ENCODE assay signal across 8 mouse cellular contexts in genomic region chr2:172976661-172977238, GRCm38 (mm10). TPM values are rescaled to one million over a fixed set of nuclear protein-coding genes. Genes with fewer than 3 reads are reported as not detected.
DNase-seq lines count a peak whose midpoint lies in the region; ATAC-seq and TF ChIP-seq lines count a peak whose summit lies in the region.

No protein-coding gene starts in this region.

- no peak for TF ChIP-seq CTCF in gastrocnemius, adult 2 months (IDR thresholded peaks at IDR 0.05)

- intact Hi-C loops in gastrocnemius, adult 2 months (cut with DNase I), result no loop called here

- no peak overlapping the region for H3K4me3 ChIP-seq in embryonic facial prominence, embryonic 15.5 days (replicated peaks)
- no peak overlapping the region for H3K4me3 ChIP-seq in liver, embryonic 16.5 days (ENCODE audit: low read depth, low read length)
- no peak overlapping the region; the same call in 1 of the 2 replicates for H3K4me3 ChIP-seq in gastrocnemius, adult 2 months

- no peaks in the 10 kb centered on the region for H3K27me3 ChIP-seq in embryonic facial prominence, embryonic 15.5 days
- H3K27me3 ChIP-seq in liver, embryonic 16.5 days (ENCODE audit: control insufficient read depth, insufficient read depth, low read depth, low read length), result no peaks in the 10 kb centered on the region

- no peak for ATAC-seq in embryonic facial prominence, embryonic 15.5 days (ENCODE audit: insufficient number of reproducible peaks, low FRiP score, low TSS enrichment, low read depth)
- ATAC-seq in liver, embryonic 16.5 days (ENCODE audit: low read depth), result no peak

- peak overlapping the region; percentile 40 for H3K4me2 ChIP-seq in embryonic facial prominence, embryonic 15.5 days (replicated peaks)
- peak overlapping the region; percentile 24; the same call in 1 of the 2 replicates for H3K4me2 ChIP-seq in liver, embryonic 16.5 days (ENCODE audit: low read depth, low read length)

- no peak overlapping the region for H3K9ac ChIP-seq in embryonic facial prominence, embryonic 15.5 days
- H3K9ac ChIP-seq in liver, embryonic 16.5 days (ENCODE audit: low read depth, low read length), result no peak overlapping the region

- no peaks in the 10 kb centered on the region for H3K9me3 ChIP-seq in embryonic facial prominence, embryonic 15.5 days (replicated peaks)
- no peaks in the 10 kb centered on the region for H3K9me3 ChIP-seq in liver, embryonic 16.5 days (replicated peaks; ENCODE audit: control insufficient read depth, low read length)

- H3K27ac ChIP-seq in embryonic facial prominence, embryonic 15.5 days (replicated peaks), result peak overlapping the region; percentile 71
- H3K27ac ChIP-seq in liver, embryonic 16.5 days (ENCODE audit: low read length), result no peak overlapping the region
- H3K27ac ChIP-seq in gastrocnemius, adult 2 months, result no peak overlapping the region

- peak; percentile 8 for DNase-seq in lung, postnatal 25 days (ENCODE audit: low spot score)
- no peak for DNase-seq in lung, adult 18-20 months
- DNase-seq in thymus, postnatal 25 days, result peak; percentile 69
- no peak for DNase-seq in gastrocnemius, adult 2 months
- DNase-seq in adrenal gland, postnatal 14 days, result no peak
- DNase-seq in left cerebral cortex, adult 18-20 months (ENCODE audit: low spot score in 2 of 2), result no peak

- no peaks in the 10 kb centered on the region for H3K36me3 ChIP-seq in embryonic facial prominence, embryonic 15.5 days
- H3K36me3 ChIP-seq in liver, embryonic 16.5 days (ENCODE audit: control insufficient read depth, insufficient read depth), result no peaks in the 10 kb centered on the region

- WGBS in embryonic facial prominence, embryonic 15.5 days, result 29% methylated on average over 7 of the region's 7 CpGs
- WGBS in liver, embryonic 16.5 days (ENCODE audit: insufficient replicate concordance), result 12% methylated on average over 7 of the region's 7 CpGs

- peaks cover 27% of the 10 kb centered on the region for H3K4me1 ChIP-seq in embryonic facial prominence, embryonic 15.5 days
- peaks cover 2% of the 10 kb centered on the region; the same call in 1 of the 2 replicates for H3K4me1 ChIP-seq in liver, embryonic 16.5 days (ENCODE audit: control insufficient read depth, low read depth, low read length)

RNA-seq across cellular contexts. Expression of gene Spo11, which starts 0.8 kb away (rescaled TPM):
- 4.3 and 6.5 TPM in 2 replicates for polyA plus RNA-seq in embryonic facial prominence, embryonic 15.5 days (2015; fragmentation: Nextera tagmentation; extraction: Ambion mirVana)
- not detected in 2 replicates for polyA plus RNA-seq in liver, embryonic 16.5 days (2015; fragmentation: Nextera tagmentation; extraction: Ambion mirVana)
- total RNA-seq in gastrocnemius, adult 2 months (2021), result not detected
- not detected in 2 replicates for total RNA-seq in adrenal gland, postnatal 14 days (2021)
- total RNA-seq in left cerebral cortex, adult 18-20 months (2021), result under 1 TPM; 0.23 to 0.28 TPM

RNA-seq across cellular contexts. Expression of gene Rae1, which starts 23.2 kb away (rescaled TPM):
- polyA plus RNA-seq in embryonic facial prominence, embryonic 15.5 days (2015; fragmentation: Nextera tagmentation; extraction: Ambion mirVana), result 124 and 129 TPM in 2 replicates
- 55.2 and 56.6 TPM in 2 replicates for polyA plus RNA-seq in liver, embryonic 16.5 days (2015; fragmentation: Nextera tagmentation; extraction: Ambion mirVana)
- total RNA-seq in gastrocnemius, adult 2 months (2021), result 10 to 100 TPM; 12.4 to 14.4 TPM
- 55.3 and 65.0 TPM in 2 replicates for total RNA-seq in adrenal gland, postnatal 14 days (2021)
- 10 to 100 TPM; 55.2 to 61.0 TPM for total RNA-seq in left cerebral cortex, adult 18-20 months (2021)

RNA-seq across cellular contexts. Expression of gene Bmp7, which starts 36.6 kb away (rescaled TPM):
- polyA plus RNA-seq in embryonic facial prominence, embryonic 15.5 days (2015; fragmentation: Nextera tagmentation; extraction: Ambion mirVana), result 37.1 and 45.6 TPM in 2 replicates
- 1.8 and 2.7 TPM in 2 replicates for polyA plus RNA-seq in liver, embryonic 16.5 days (2015; fragmentation: Nextera tagmentation; extraction: Ambion mirVana)
- under 1 TPM; 0.23 to 0.45 TPM for total RNA-seq in gastrocnemius, adult 2 months (2021)
- total RNA-seq in adrenal gland, postnatal 14 days (2021), result 15.2 and 15.9 TPM in 2 replicates
- 10 to 100 TPM; 12.8 to 13.9 TPM for total RNA-seq in left cerebral cortex, adult 18-20 months (2021)

RNA-seq across cellular contexts. Expression of gene Rbm38, which starts 43.5 kb away (rescaled TPM):
- polyA plus RNA-seq in embryonic facial prominence, embryonic 15.5 days (2015; fragmentation: Nextera tagmentation; extraction: Ambion mirVana), result 27.5 and 28.3 TPM in 2 replicates
- polyA plus RNA-seq in liver, embryonic 16.5 days (2015; fragmentation: Nextera tagmentation; extraction: Ambion mirVana), result 279 and 350 TPM in 2 replicates
- 100 to 1,000 TPM; 181 to 246 TPM for total RNA-seq in gastrocnemius, adult 2 months (2021)
- 31.6 and 36.2 TPM in 2 replicates for total RNA-seq in adrenal gland, postnatal 14 days (2021)
- total RNA-seq in left cerebral cortex, adult 18-20 months (2021), result 1 to 10 TPM; 3.4 to 3.9 TPM

Comparison
In these comparisons a context has a peak if more than half of its experiments do, and no peak if none do; other contexts are left out.
1. DNase-seq: peak in lung, postnatal 25 days (single experiment) and thymus, postnatal 25 days (single experiment); none in lung, adult 18-20 months (0 of 2), gastrocnemius, adult 2 months (single experiment), adrenal gland, postnatal 14 days (single experiment) and left cerebral cortex, adult 18-20 months (0 of 2).
2. RNA of gene Bmp7, which starts 36.6 kb away (total RNA-seq): 15.2 to 15.9 TPM in adrenal gland, postnatal 14 days and 12.8 to 13.9 TPM in left cerebral cortex, adult 18-20 months; 0.23 to 0.45 TPM in gastrocnemius, adult 2 months; every median in the first group is over 4 times any median in the second.